Comparison of ENCODE assay signal across 9 mouse cellular contexts in genomic region chr7:45901562-45901961, GRCm38 (mm10). TPM values are rescaled to one million over a fixed set of nuclear protein-coding genes. Genes with fewer than 3 reads are reported as not detected.
DNase-seq lines count a peak whose midpoint lies in the region.
"Had no signal": no experiment of that assay in that cellular context is flagged by ENCODE, and none has a peak within 500 bp of the region (broad histone marks: within the 10 kb centered on the region; RNA-seq: fewer than 3 reads in every experiment).

No protein-coding gene starts in this region.

- DNase-seq in adrenal gland, adult 2 months, result peak; percentile 61
- DNase-seq in adrenal gland, postnatal 4 days (ENCODE audit: low spot score in 2 of 2), result no peak
- peak; percentile 49 for DNase-seq in 3T3-L1 (ENCODE audit: low read depth, low spot score)
- DNase-seq in embryo, embryonic 11 days, result peak; percentile 56
- peak; percentile 61 for DNase-seq in lung, postnatal 10 days
- no peak for DNase-seq in left cerebral cortex, postnatal 10 days (ENCODE audit: extremely low spot score in 1 of 2, low spot score in 2 of 2)
- no peak for DNase-seq in layer of hippocampus, adult 11-12 months (ENCODE audit: low spot score)
- DNase-seq in gastrocnemius, postnatal 4 days (ENCODE audit: low spot score in 2 of 2), result no peak
- DNase-seq: thymus, postnatal 25 days had no signal

- intact Hi-C loops in left cerebral cortex, postnatal 10 days (cut with DNase I), result no loop called here

RNA-seq across cellular contexts. Expression of gene Tmem143, which starts 4.8 kb away (rescaled TPM):
- total RNA-seq in adrenal gland, adult 2 months (2021), result 10 to 100 TPM; 60.8 to 65.3 TPM
- polyA plus RNA-seq in adrenal gland, adult 2 months (2012; rRNA removed), result 173 and 207 TPM in 2 replicates
- 10 to 100 TPM; 30.2 to 33.3 TPM for total RNA-seq in adrenal gland, postnatal 4 days (2021)
- 10 to 100 TPM; 17.9 to 22.8 TPM for total RNA-seq in left cerebral cortex, postnatal 10 days (2021)
- 10 to 100 TPM; 31.4 to 33.7 TPM for total RNA-seq in gastrocnemius, postnatal 4 days (2021)

RNA-seq across cellular contexts. Expression of gene Syngr4, which starts 5.0 kb away (rescaled TPM):
- not detected for total RNA-seq in adrenal gland, adult 2 months (2021)
- polyA plus RNA-seq in adrenal gland, adult 2 months (2012; rRNA removed), result 0.90 and 0.98 TPM in 2 replicates
- under 1 TPM; 0.79 to 0.95 TPM for total RNA-seq in adrenal gland, postnatal 4 days (2021)
- not detected for total RNA-seq in left cerebral cortex, postnatal 10 days (2021)
- under 1 TPM; 0.39 to 0.75 TPM for total RNA-seq in gastrocnemius, postnatal 4 days (2021)

RNA-seq across cellular contexts. Expression of gene Emp3, which starts 19.6 kb away (rescaled TPM):
- 100 to 1,000 TPM; 327 to 620 TPM for total RNA-seq in adrenal gland, adult 2 months (2021)
- polyA plus RNA-seq in adrenal gland, adult 2 months (2012; rRNA removed), result 855 and 1,123 TPM in 2 replicates
- 100 to 1,000 TPM; 191 to 202 TPM for total RNA-seq in adrenal gland, postnatal 4 days (2021)
- 1 to 10 TPM; 4.6 to 6.7 TPM for total RNA-seq in left cerebral cortex, postnatal 10 days (2021)
- 10 to 100 TPM; 85.8 to 88.0 TPM for total RNA-seq in gastrocnemius, postnatal 4 days (2021)

RNA-seq across cellular contexts. Expression of gene Ccdc114, which starts 22.3 kb away (rescaled TPM):
- total RNA-seq in adrenal gland, adult 2 months (2021), result 10 to 100 TPM; 13.3 to 68.3 TPM
- polyA plus RNA-seq in adrenal gland, adult 2 months (2012; rRNA removed), result 19.2 and 23.9 TPM in 2 replicates
- 1 to 10 TPM; 8.8 to 10.0 TPM for total RNA-seq in adrenal gland, postnatal 4 days (2021)
- total RNA-seq in left cerebral cortex, postnatal 10 days (2021), result 1 to 10 TPM; 1.4 to 1.5 TPM
- total RNA-seq in gastrocnemius, postnatal 4 days (2021), result 1 to 10 TPM; 2.4 to 2.5 TPM

RNA-seq across cellular contexts. Expression of gene Grin2d, which starts 23.4 kb away (rescaled TPM):
- total RNA-seq in adrenal gland, adult 2 months (2021), result under 1 TPM; 0.40 to 0.97 TPM
- 4.0 and 4.2 TPM in 2 replicates for polyA plus RNA-seq in adrenal gland, adult 2 months (2012; rRNA removed)
- 1 to 10 TPM; 2.0 to 2.1 TPM for total RNA-seq in adrenal gland, postnatal 4 days (2021)
- total RNA-seq in left cerebral cortex, postnatal 10 days (2021), result 10 to 100 TPM; 35.6 to 36.4 TPM
- 1 to 10 TPM; 1.2 to 1.5 TPM for total RNA-seq in gastrocnemius, postnatal 4 days (2021)

Comparison
In these comparisons a context has a peak if more than half of its experiments do, and no peak if none do; other contexts are left out.
1. DNase-seq: peak in adrenal gland, adult 2 months (single experiment), 3T3-L1 (single experiment), embryo, embryonic 11 days (single experiment) and lung, postnatal 10 days (single experiment); none in adrenal gland, postnatal 4 days (0 of 2), left cerebral cortex, postnatal 10 days (0 of 2), layer of hippocampus, adult 11-12 months (single experiment) and gastrocnemius, postnatal 4 days (0 of 2).
2. RNA of gene Emp3, which starts 19.6 kb away (total RNA-seq): 327 to 620 TPM in adrenal gland, adult 2 months, 191 to 202 TPM in adrenal gland, postnatal 4 days and 85.8 to 88.0 TPM in gastrocnemius, postnatal 4 days; 4.6 to 6.7 TPM in left cerebral cortex, postnatal 10 days; every median in the first group is over 10 times any median in the second.